Mouse (Mus musculus) MEL (cell line): Measurements from ENCODE around the gene Lrrc59.

Experiments used
- CTCF ChIP-seq, 3 experiments: IDR thresholded peaks in 2 of 3; conservative IDR thresholded peaks in 1 of 3; 2 replicates each; pipeline ENCODE4 v1.5.1; 2011 to 2012; ENCODE audit warnings: low read length in 3 of 3, low read depth in 2 of 3, mild to moderate bottlenecking in 2 of 3, improper control_type of control experiment in 1 of 3, inconsistent platforms in 1 of 3, mixed read lengths in 1 of 3, moderate library complexity in 1 of 3; ENCODE audit not compliant: control insufficient read depth in 1 of 3, insufficient read depth in 1 of 3, poor library complexity in 1 of 3, severe bottlenecking in 1 of 3
- E2F4 ChIP-seq: IDR thresholded peaks from 2 replicates; pipeline ENCODE4 v1.6.1; 2011; ENCODE audit warnings: low read depth, low read length, improper control_type of control experiment, borderline replicate concordance
- ETS1 ChIP-seq: IDR thresholded peaks from 2 replicates; pipeline ENCODE4 v1.6.1; 2012; ENCODE audit warnings: low read depth, mild to moderate bottlenecking, inconsistent platforms, low read length, improper control_type of control experiment, moderate library complexity
- GATA1 ChIP-seq: IDR thresholded peaks from 2 replicates; pipeline ENCODE4 v1.6.1; 2011; ENCODE audit warnings: low read depth, low read length, improper control_type of control experiment
- KAT2A ChIP-seq: conservative IDR thresholded peaks from 2 replicates; pipeline ENCODE4 v1.6.1; 2012; ENCODE audit warnings: low read depth, low read length, improper control_type of control experiment, inconsistent platforms
- POLR2A ChIP-seq, 2 experiments: IDR thresholded peaks; 2 replicates each; pipeline ENCODE4 v1.6.1; 2011 to 2012; ENCODE audit warnings: low read length in 2 of 2, mild to moderate bottlenecking in 2 of 2, control low read depth in 1 of 2, improper control_type of control experiment in 1 of 2, low read depth in 1 of 2, moderate library complexity in 1 of 2; ENCODE audit not compliant: control insufficient read depth in 1 of 2, insufficient read depth in 1 of 2, poor library complexity in 1 of 2
- POLR2AphosphoS2 ChIP-seq: IDR thresholded peaks from 2 replicates; pipeline ENCODE4 v1.6.1; 2011; ENCODE audit warnings: low read length, improper control_type of control experiment
- UBTF ChIP-seq: IDR thresholded peaks from 2 replicates; pipeline ENCODE4 v1.6.1; 2012; ENCODE audit warnings: low read depth, mild to moderate bottlenecking, inconsistent platforms, low read length, improper control_type of control experiment, moderate library complexity, borderline replicate concordance; ENCODE audit not compliant: insufficient read depth

GRCm38 (mm10) chr11:94600447-94600846, 29.1 kb upstream of the Lrrc59 start:
- TF ChIP-seq GATA1 (no peak), POLR2AphosphoS2 (no peak), E2F4 (no peak), CTCF (IDR thresholded peaks at IDR 0.05 in 2 of 3, conservative IDR thresholded peaks at IDR 0.05 in 1 of 3; ENCODE audit: control insufficient read depth in 1 of 3, insufficient read depth in 1 of 3, low read depth in 2 of 3, low read length in 3 of 3, poor library complexity in 1 of 3, severe bottlenecking in 1 of 3) (no peak), KAT2A (no peak), UBTF (no peak), ETS1 (no peak), POLR2A (IDR thresholded peaks at IDR 0.05; ENCODE audit: control insufficient read depth in 1 of 2, insufficient read depth in 1 of 2, low read depth in 1 of 2, low read length in 2 of 2, poor library complexity in 1 of 2) (no peak)
